Mouse (Mus musculus): Measurements from ENCODE around the gene Vps52.

- no peak for TF ChIP-seq POLR2A (IDR thresholded peaks at IDR 0.05; ENCODE audit: low read depth, low read length)
- TF ChIP-seq CTCF (IDR thresholded peaks at IDR 0.05; ENCODE audit: borderline replicate concordance, insufficient read depth, low read length): no peak
Measured at GRCm38 (mm10) chr17:34010156-34010555, 54.5 kb downstream of the Vps52 start.
